13 mouse cellular contexts compared by ENCODE assay signal in the genomic region with DNA sequence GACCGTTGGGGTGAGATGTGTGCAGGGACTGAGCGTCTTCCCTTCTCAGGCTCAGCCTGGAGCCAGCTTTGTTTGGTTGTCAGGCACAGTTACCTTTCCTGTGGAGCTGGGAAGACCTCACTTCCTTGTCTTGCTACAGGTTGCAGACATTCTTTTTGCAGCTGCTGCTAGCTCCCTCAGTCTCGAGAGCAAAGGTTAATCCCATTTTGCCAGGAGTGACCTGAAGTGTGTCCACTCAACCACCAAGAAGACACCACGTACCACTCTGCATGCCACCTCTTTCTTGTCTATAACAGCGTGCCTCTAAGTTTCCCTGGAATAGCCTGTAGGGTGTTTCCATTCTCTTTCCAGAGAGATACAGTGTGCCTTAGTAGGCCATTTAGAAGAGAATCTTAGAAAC. TPM values are rescaled to one million over a fixed set of nuclear protein-coding genes. Genes with fewer than 3 reads are reported as not detected.
DNase-seq lines count a peak whose midpoint lies in the region; ATAC-seq and TF ChIP-seq lines count a peak whose summit lies in the region.
"Had no signal": no experiment of that assay in that cellular context is flagged by ENCODE, and none has a peak within 500 bp of the region (broad histone marks: within the 10 kb centered on the region; RNA-seq: fewer than 3 reads in every experiment).

No protein-coding gene starts in this region.

- no peaks in the 10 kb centered on the region for H3K27me3 ChIP-seq in hindbrain, embryonic 14.5 days (ENCODE audit: control insufficient read depth, insufficient read depth, low read length)
- 0 out of 2 replicates have a peak, but pooled peaks cover 5% of the 10 kb centered on the region for H3K27me3 ChIP-seq in hindbrain, embryonic 10.5 days (ENCODE audit: insufficient read depth, poor library complexity, severe bottlenecking)
- H3K27me3 ChIP-seq in hindbrain, embryonic 16.5 days (replicated peaks; ENCODE audit: control insufficient read depth, insufficient read depth, low read length), result no peaks in the 10 kb centered on the region
- H3K27me3 ChIP-seq in kidney, postnatal 0 days (ENCODE audit: insufficient read depth, low read length), result no peaks in the 10 kb centered on the region
- H3K27me3 ChIP-seq in midbrain, embryonic 15.5 days (replicated peaks), result no peaks in the 10 kb centered on the region
- H3K27me3 ChIP-seq in forebrain, embryonic 14.5 days (replicated peaks; ENCODE audit: control insufficient read depth, insufficient read depth, low read length), result no peaks in the 10 kb centered on the region
- H3K27me3 ChIP-seq: forebrain, embryonic 13.5 days had no signal

- H3K9ac ChIP-seq in hindbrain, embryonic 14.5 days, result no peak overlapping the region
- H3K9ac ChIP-seq in hindbrain, embryonic 16.5 days (ENCODE audit: low read depth, low read length), result no peak overlapping the region
- H3K9ac ChIP-seq in kidney, postnatal 0 days (ENCODE audit: low read depth, low read length), result no peak overlapping the region
- H3K9ac ChIP-seq in midbrain, embryonic 15.5 days, result no peak overlapping the region
- no peak overlapping the region for H3K9ac ChIP-seq in forebrain, embryonic 14.5 days (ENCODE audit: low read length)
- H3K9ac ChIP-seq: forebrain, embryonic 13.5 days; midbrain, embryonic 12.5 days had no signal

- H3K36me3 ChIP-seq in hindbrain, embryonic 14.5 days (replicated peaks; ENCODE audit: control insufficient read depth, insufficient read depth), result peaks cover 13% of the 10 kb centered on the region
- peaks cover 12% of the 10 kb centered on the region for H3K36me3 ChIP-seq in hindbrain, embryonic 10.5 days
- H3K36me3 ChIP-seq in hindbrain, embryonic 16.5 days (ENCODE audit: control insufficient read depth, insufficient read depth, low read length), result no peaks in the 10 kb centered on the region
- no peaks in the 10 kb centered on the region for H3K36me3 ChIP-seq in kidney, postnatal 0 days (ENCODE audit: insufficient read depth, low read length)
- H3K36me3 ChIP-seq in midbrain, embryonic 15.5 days (replicated peaks), result peaks cover 6% of the 10 kb centered on the region
- H3K36me3 ChIP-seq in forebrain, embryonic 14.5 days (ENCODE audit: control insufficient read depth, insufficient read depth, low read length), result peaks cover 9% of the 10 kb centered on the region; the same call in 1 of the 2 replicates

- no peaks in the 10 kb centered on the region for H3K9me3 ChIP-seq in hindbrain, embryonic 14.5 days (ENCODE audit: control insufficient read depth, low read length)
- no peaks in the 10 kb centered on the region for H3K9me3 ChIP-seq in hindbrain, embryonic 10.5 days
- H3K9me3 ChIP-seq in hindbrain, embryonic 16.5 days (ENCODE audit: control insufficient read depth, low read length), result no peaks in the 10 kb centered on the region
- no peaks in the 10 kb centered on the region for H3K9me3 ChIP-seq in kidney, postnatal 0 days (replicated peaks; ENCODE audit: low read length)
- H3K9me3 ChIP-seq in midbrain, embryonic 15.5 days, result no peaks in the 10 kb centered on the region
- H3K9me3 ChIP-seq in forebrain, embryonic 14.5 days (replicated peaks; ENCODE audit: control insufficient read depth, low read length), result no peaks in the 10 kb centered on the region
- H3K9me3 ChIP-seq: forebrain, embryonic 13.5 days; limb, embryonic 10.5 days; midbrain, embryonic 12.5 days had no signal

- no peak overlapping the region for H3K4me2 ChIP-seq in hindbrain, embryonic 14.5 days (replicated peaks)
- H3K4me2 ChIP-seq in hindbrain, embryonic 16.5 days (ENCODE audit: low read length), result no peak overlapping the region
- no peak overlapping the region for H3K4me2 ChIP-seq in kidney, postnatal 0 days (ENCODE audit: low read length)
- H3K4me2 ChIP-seq in midbrain, embryonic 15.5 days, result no peak overlapping the region
- no peak overlapping the region for H3K4me2 ChIP-seq in forebrain, embryonic 14.5 days (ENCODE audit: low read length)
- H3K4me2 ChIP-seq: forebrain, embryonic 13.5 days; heart, embryonic 11.5 days; midbrain, embryonic 12.5 days had no signal

- no peak for DNase-seq in hindbrain, embryonic 14.5 days (ENCODE audit: low spot score)
- no peak for DNase-seq in hindbrain, embryonic 10.5 days (ENCODE audit: low spot score)
- peak; percentile 3 for DNase-seq in kidney, postnatal 0 days (ENCODE audit: low spot score)
- DNase-seq in forebrain, embryonic 14.5 days (ENCODE audit: low spot score), result no peak
- DNase-seq in layer of hippocampus, postnatal 25 days (ENCODE audit: extremely low spot score in 1 of 2, low spot score in 1 of 2), result no peak
- no peak for DNase-seq in natural killer cell, adult 2 months (ENCODE audit: low spot score in 2 of 2)

- peak; percentile 15; the same call in 1 of the 2 replicates for ATAC-seq in hindbrain, embryonic 14.5 days (ENCODE audit: low FRiP score)
- ATAC-seq in hindbrain, embryonic 16.5 days, result peak; percentile 48; the same call in 1 of the 2 replicates
- 0 out of 2 replicates have a peak, but pooled peaks have one; percentile 19 for ATAC-seq in kidney, postnatal 0 days (replicated peaks; ENCODE audit: low FRiP score, low read depth)
- peak; percentile 26; the same call in 1 of the 2 replicates for ATAC-seq in midbrain, embryonic 15.5 days (replicated peaks)
- no peak for ATAC-seq in forebrain, embryonic 14.5 days

- no peak overlapping the region for H3K4me3 ChIP-seq in hindbrain, embryonic 14.5 days (replicated peaks; ENCODE audit: low read length)
- no peak overlapping the region for H3K4me3 ChIP-seq in hindbrain, embryonic 10.5 days
- no peak overlapping the region for H3K4me3 ChIP-seq in hindbrain, embryonic 16.5 days (ENCODE audit: low read length)
- H3K4me3 ChIP-seq in kidney, postnatal 0 days (replicated peaks; ENCODE audit: low read depth, low read length), result no peak overlapping the region
- no peak overlapping the region for H3K4me3 ChIP-seq in midbrain, embryonic 15.5 days
- H3K4me3 ChIP-seq in forebrain, embryonic 14.5 days (ENCODE audit: low read depth, low read length), result no peak overlapping the region
- H3K4me3 ChIP-seq: forebrain, embryonic 13.5 days; gastrocnemius, adult 2 months; limb, embryonic 10.5 days; midbrain, embryonic 12.5 days had no signal

- no peak for TF ChIP-seq CTCF in kidney, postnatal 0 days (IDR thresholded peaks at IDR 0.05; ENCODE audit: low read depth)

- no peak overlapping the region for H3K27ac ChIP-seq in hindbrain, embryonic 14.5 days
- no peak overlapping the region for H3K27ac ChIP-seq in hindbrain, embryonic 10.5 days
- no peak overlapping the region for H3K27ac ChIP-seq in hindbrain, embryonic 16.5 days (ENCODE audit: low read depth, low read length)
- peak overlapping the region; percentile 74 for H3K27ac ChIP-seq in kidney, postnatal 0 days
- no peak overlapping the region for H3K27ac ChIP-seq in midbrain, embryonic 15.5 days
- H3K27ac ChIP-seq in forebrain, embryonic 14.5 days (ENCODE audit: low read depth, low read length), result no peak overlapping the region
- H3K27ac ChIP-seq: forebrain, embryonic 13.5 days; gastrocnemius, adult 2 months; limb, embryonic 10.5 days; midbrain, embryonic 12.5 days had no signal

- 64% methylated on average over 5 of the region's 5 CpGs for WGBS in hindbrain, embryonic 14.5 days
- WGBS in hindbrain, embryonic 10.5 days, result 71% methylated on average over 5 of the region's 5 CpGs
- 62% methylated on average over 5 of the region's 5 CpGs for WGBS in hindbrain, embryonic 16.5 days
- WGBS in kidney, postnatal 0 days, result 56% methylated on average over 5 of the region's 5 CpGs
- 49% methylated on average over 5 of the region's 5 CpGs for WGBS in midbrain, embryonic 15.5 days
- WGBS in forebrain, embryonic 14.5 days, result 65% methylated on average over 5 of the region's 5 CpGs

- H3K4me1 ChIP-seq in hindbrain, embryonic 14.5 days (replicated peaks; ENCODE audit: control insufficient read depth, insufficient read depth, low read length), result no peaks in the 10 kb centered on the region; the same call in 1 of the 2 replicates
- H3K4me1 ChIP-seq in hindbrain, embryonic 10.5 days (replicated peaks), result peaks cover 24% of the 10 kb centered on the region
- peaks cover 9% of the 10 kb centered on the region for H3K4me1 ChIP-seq in hindbrain, embryonic 16.5 days (ENCODE audit: control insufficient read depth, insufficient read depth, low read depth, low read length)
- peaks cover 22% of the 10 kb centered on the region for H3K4me1 ChIP-seq in kidney, postnatal 0 days (replicated peaks; ENCODE audit: insufficient read depth, low read length)
- H3K4me1 ChIP-seq in midbrain, embryonic 15.5 days, result no peaks in the 10 kb centered on the region
- peaks cover 13% of the 10 kb centered on the region; the same call in 1 of the 2 replicates for H3K4me1 ChIP-seq in forebrain, embryonic 14.5 days (ENCODE audit: control insufficient read depth, insufficient read depth, low read length)

RNA-seq across cellular contexts. Expression of gene Ppp2r1b, which starts 3.7 kb away (rescaled TPM):
- polyA plus RNA-seq in hindbrain, embryonic 14.5 days (2014; fragmentation: Nextera tagmentation; extraction: Ambion mirVana), result 49.0 and 55.3 TPM in 2 replicates
- polyA plus RNA-seq in hindbrain, embryonic 10.5 days (2016; fragmentation: Nextera tagmentation; extraction: Ambion mirVana), result 120 and 147 TPM in 2 replicates
- 41.1 and 48.1 TPM in 2 replicates for polyA plus RNA-seq in hindbrain, embryonic 16.5 days (2015; fragmentation: Nextera tagmentation; extraction: Ambion mirVana)
- polyA plus RNA-seq in kidney, postnatal 0 days (2015; fragmentation: Nextera tagmentation; extraction: Ambion mirVana), result 36.6 and 43.6 TPM in 2 replicates
- polyA plus RNA-seq in midbrain, embryonic 15.5 days (2015; fragmentation: Nextera tagmentation; extraction: Ambion mirVana), result 41.6 and 42.5 TPM in 2 replicates
- 78.9 and 94.5 TPM in 2 replicates for polyA plus RNA-seq in forebrain, embryonic 14.5 days (2014; fragmentation: Nextera tagmentation; extraction: Ambion mirVana)
- 10 to 100 TPM; 17.2 to 17.4 TPM for total RNA-seq in layer of hippocampus, postnatal 25 days (2021)
